Mouse (Mus musculus): ENCODE data around the gene Zfp618. TPM values are rescaled to one million over a fixed set of nuclear protein-coding genes. Genes with fewer than 3 reads are reported as not detected.
A peak's percentile ranks its signal among the peaks of the same experiment; 100 is the strongest.

Gene Zfp618
- polyA plus RNA-seq, 1 experiment from 2014 or later = 11.5 TPM

- 62% methylated on average over 4 of the region's 4 CpGs for WGBS
- Histone ChIP-seq H3K4me1 (replicated peaks) (peaks cover 49% of the 10 kb centered on the region), H3K9me3 (replicated peaks) (0 out of 2 replicates have a peak, but pooled peaks cover 3% of the 10 kb centered on the region), H3K27ac (ENCODE audit: poor library complexity, severe bottlenecking) (peak overlapping the region; percentile 96), H3K9ac (peak overlapping the region; percentile 23; the same call in 1 of the 2 replicates), H3K27me3 (replicated peaks) (no peaks in the 10 kb centered on the region), H3K4me2 (peak overlapping the region; percentile 56), H3K36me3 (peaks cover 9% of the 10 kb centered on the region; the same call in 1 of the 2 replicates), H3K4me3 (no peak overlapping the region)
- peak; percentile 33; the same call in 1 of the 2 replicates for ATAC-seq (ENCODE audit: insufficient number of reproducible peaks, low FRiP score)
These were observed 33.9 kb downstream of the Zfp618 start for GRCm38 (mm10) chr4:62999321-62999720.

DNA sequence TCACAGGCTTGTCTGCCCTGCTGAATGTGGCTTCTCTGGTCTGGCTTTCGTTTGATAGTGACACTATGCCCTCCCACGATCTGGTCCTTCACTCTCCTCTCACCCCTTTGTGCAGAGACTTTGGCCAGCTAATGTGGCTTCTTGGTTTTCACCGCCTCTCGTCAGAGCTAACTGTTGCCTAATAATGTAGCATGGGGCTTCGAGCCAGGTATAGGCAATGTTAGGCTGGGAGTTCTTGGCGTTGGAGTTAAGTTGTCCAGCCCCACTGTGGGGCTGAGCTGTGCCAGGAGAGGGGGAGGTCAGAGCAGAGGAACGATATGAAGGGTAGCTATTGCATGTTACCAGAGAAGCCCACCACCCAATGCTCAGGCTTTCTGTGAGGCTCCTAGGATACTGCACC, 34.5 kb downstream of the Zfp618 start:
- Histone ChIP-seq H3K27ac (ENCODE audit: poor library complexity, severe bottlenecking) (peak overlapping the region; percentile 96), H3K9me3 (replicated peaks) (0 out of 2 replicates have a peak, but pooled peaks cover 2% of the 10 kb centered on the region), H3K4me1 (replicated peaks) (peaks cover 49% of the 10 kb centered on the region), H3K27me3 (replicated peaks) (no peaks in the 10 kb centered on the region), H3K9ac (no peak overlapping the region), H3K4me2 (0 out of 2 replicates have a peak overlapping the region, but pooled peaks have one; percentile 56), H3K4me3 (no peak overlapping the region), H3K36me3 (peaks cover 7% of the 10 kb centered on the region; the same call in 1 of the 2 replicates)
- 64% methylated on average over 7 of the region's 7 CpGs for WGBS
- ATAC-seq (ENCODE audit: insufficient number of reproducible peaks, low FRiP score) = no peak

GRCm38 (mm10) chr4:63000316-63001055, 35.1 kb downstream of the Zfp618 start:
- Histone ChIP-seq H3K9me3 (replicated peaks) (no peaks in the 10 kb centered on the region), H3K27ac (ENCODE audit: poor library complexity, severe bottlenecking) (peak overlapping the region; percentile 96), H3K27me3 (replicated peaks) (no peaks in the 10 kb centered on the region), H3K4me3 (no peak overlapping the region), H3K36me3 (peaks cover 5% of the 10 kb centered on the region; the same call in 1 of the 2 replicates), H3K4me2 (no peak overlapping the region), H3K9ac (no peak overlapping the region), H3K4me1 (replicated peaks) (peaks cover 51% of the 10 kb centered on the region)
- ATAC-seq (ENCODE audit: insufficient number of reproducible peaks, low FRiP score) = no peak
- WGBS = 74% methylated on average over 11 of the region's 11 CpGs

GRCm38 (mm10) chr4:63002386-63002785, 37.0 kb downstream of the Zfp618 start:
- no peak overlapping the region for H3K4me3 ChIP-seq
- ATAC-seq (ENCODE audit: insufficient number of reproducible peaks, low FRiP score) = no peak
- H3K27me3 ChIP-seq (replicated peaks) = no peaks in the 10 kb centered on the region
- no peak overlapping the region for H3K9ac ChIP-seq
- no peak overlapping the region for H3K4me2 ChIP-seq
- peaks cover 56% of the 10 kb centered on the region for H3K4me1 ChIP-seq (replicated peaks)
- no peaks in the 10 kb centered on the region for H3K9me3 ChIP-seq (replicated peaks)
- 85% methylated on average over 1 of the region's 1 CpGs for WGBS
- peaks cover 2% of the 10 kb centered on the region; the same call in 1 of the 2 replicates for H3K36me3 ChIP-seq
- H3K27ac ChIP-seq (ENCODE audit: poor library complexity, severe bottlenecking) = no peak overlapping the region

GRCm38 (mm10) chr4:63004519-63004918, 39.1 kb downstream of the Zfp618 start:
- no peaks in the 10 kb centered on the region for H3K36me3 ChIP-seq
- WGBS = 86% methylated on average over 11 of the region's 11 CpGs
- peaks cover 35% of the 10 kb centered on the region for H3K4me1 ChIP-seq (replicated peaks)
- ATAC-seq (ENCODE audit: insufficient number of reproducible peaks, low FRiP score) = no peak
- H3K27me3 ChIP-seq (replicated peaks) = no peaks in the 10 kb centered on the region
- no peak overlapping the region for H3K4me2 ChIP-seq
- H3K9ac ChIP-seq = no peak overlapping the region
- H3K27ac ChIP-seq (ENCODE audit: poor library complexity, severe bottlenecking) = no peak overlapping the region
- H3K9me3 ChIP-seq (replicated peaks) = no peaks in the 10 kb centered on the region
- no peak overlapping the region for H3K4me3 ChIP-seq

DNA sequence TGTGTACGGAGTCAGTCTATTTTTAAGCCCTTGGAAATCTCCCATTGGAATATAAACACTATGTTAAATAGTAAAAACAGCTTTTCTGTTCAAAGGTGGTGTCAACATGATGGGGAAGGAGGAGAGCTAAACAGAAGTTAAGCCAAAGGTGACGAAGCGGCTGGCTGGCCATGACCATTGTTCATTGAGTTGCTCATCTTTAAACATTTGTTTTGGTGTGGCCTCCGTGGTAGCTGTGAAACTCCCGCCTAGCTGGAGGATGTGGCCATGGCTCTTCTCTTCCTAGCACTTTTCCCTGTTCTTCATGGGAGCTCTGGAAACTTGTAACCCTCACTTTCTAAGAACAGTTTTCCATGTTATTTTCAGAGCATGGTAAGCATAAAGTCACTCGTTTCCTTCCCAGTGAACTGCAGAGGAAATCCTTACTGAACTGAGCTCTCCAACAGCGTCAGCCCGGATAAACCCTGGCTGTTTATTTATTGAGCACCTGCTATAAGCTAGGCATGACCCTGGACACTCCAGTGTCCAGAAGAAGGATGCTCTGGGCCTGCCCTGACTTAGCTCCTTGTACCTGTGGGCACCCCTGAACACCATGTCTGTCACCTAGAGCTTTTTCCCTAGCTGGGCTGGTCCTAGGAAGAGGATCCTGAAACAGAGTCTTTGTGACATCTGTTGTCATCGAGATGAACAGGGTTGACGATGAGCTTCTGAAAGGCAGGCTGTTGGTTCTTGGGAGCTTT, 40.2 kb downstream of the Zfp618 start:
- Histone ChIP-seq H3K4me2 (no peak overlapping the region), H3K9ac (no peak overlapping the region), H3K27me3 (replicated peaks) (no peaks in the 10 kb centered on the region), H3K4me1 (replicated peaks) (peaks cover 24% of the 10 kb centered on the region), H3K9me3 (replicated peaks) (no peaks in the 10 kb centered on the region), H3K27ac (ENCODE audit: poor library complexity, severe bottlenecking) (peak overlapping the region; percentile 44), H3K36me3 (no peaks in the 10 kb centered on the region), H3K4me3 (no peak overlapping the region)
- no peak for ATAC-seq (ENCODE audit: insufficient number of reproducible peaks, low FRiP score)
- 70% methylated on average over 10 of the region's 10 CpGs for WGBS

- no peak overlapping the region for H3K4me2 ChIP-seq
- no peak for ATAC-seq (ENCODE audit: insufficient number of reproducible peaks, low FRiP score)
- H3K27me3 ChIP-seq (replicated peaks) = no peaks in the 10 kb centered on the region
- no peaks in the 10 kb centered on the region for H3K36me3 ChIP-seq
- peak overlapping the region; percentile 44 for H3K27ac ChIP-seq (ENCODE audit: poor library complexity, severe bottlenecking)
- WGBS = 82% methylated on average over 7 of the region's 7 CpGs
- peaks cover 20% of the 10 kb centered on the region for H3K4me1 ChIP-seq (replicated peaks)
- no peak overlapping the region for H3K4me3 ChIP-seq
- no peaks in the 10 kb centered on the region for H3K9me3 ChIP-seq (replicated peaks)
- no peak overlapping the region for H3K9ac ChIP-seq
These were observed 41.1 kb downstream of the Zfp618 start for GRCm38 (mm10) chr4:63006198-63007155.

DNA sequence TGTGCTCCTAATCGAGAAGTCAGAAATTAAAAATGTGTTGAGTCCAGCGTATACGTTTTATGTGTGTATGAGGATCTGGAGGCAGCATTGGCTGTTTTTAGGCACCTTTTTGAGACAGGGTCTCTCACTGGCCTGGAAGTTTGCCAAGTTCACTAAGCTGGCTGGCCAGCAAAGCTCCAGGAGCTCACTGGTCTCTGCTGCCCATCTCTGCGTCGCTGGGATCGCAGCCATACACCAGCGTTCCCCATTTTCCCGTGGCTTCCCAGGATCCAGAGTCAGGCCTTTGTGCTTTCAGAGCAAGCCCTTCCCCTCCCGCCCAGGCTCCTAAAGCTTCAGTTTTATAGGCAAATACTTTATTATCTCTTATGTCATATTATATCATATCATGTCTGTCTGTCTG, 42.8 kb downstream of the Zfp618 start:
- Histone ChIP-seq H3K4me1 (replicated peaks) (peaks cover 20% of the 10 kb centered on the region), H3K9ac (no peak overlapping the region), H3K36me3 (0 out of 2 replicates have a peak, but pooled peaks cover 2% of the 10 kb centered on the region), H3K27me3 (replicated peaks) (no peaks in the 10 kb centered on the region), H3K4me3 (no peak overlapping the region), H3K4me2 (no peak overlapping the region), H3K27ac (ENCODE audit: poor library complexity, severe bottlenecking) (no peak overlapping the region), H3K9me3 (replicated peaks) (no peaks in the 10 kb centered on the region)
- ATAC-seq (ENCODE audit: insufficient number of reproducible peaks, low FRiP score) = no peak
- 86% methylated on average over 9 of the region's 9 CpGs for WGBS

GRCm38 (mm10) chr4:63008822-63009221, 43.4 kb downstream of the Zfp618 start:
- Histone ChIP-seq H3K9ac (no peak overlapping the region), H3K36me3 (0 out of 2 replicates have a peak, but pooled peaks cover 2% of the 10 kb centered on the region), H3K9me3 (replicated peaks) (no peaks in the 10 kb centered on the region), H3K27me3 (replicated peaks) (no peaks in the 10 kb centered on the region), H3K4me1 (replicated peaks) (peaks cover 20% of the 10 kb centered on the region), H3K4me3 (no peak overlapping the region), H3K27ac (ENCODE audit: poor library complexity, severe bottlenecking) (no peak overlapping the region), H3K4me2 (no peak overlapping the region)
- 83% methylated on average over 3 of the region's 3 CpGs for WGBS
- no peak for ATAC-seq (ENCODE audit: insufficient number of reproducible peaks, low FRiP score)

- no peak for ATAC-seq (ENCODE audit: insufficient number of reproducible peaks, low FRiP score)
- 0 out of 2 replicates have a peak, but pooled peaks cover 2% of the 10 kb centered on the region for H3K36me3 ChIP-seq
- H3K4me1 ChIP-seq (replicated peaks) = peaks cover 20% of the 10 kb centered on the region
- no peak overlapping the region for H3K4me3 ChIP-seq
- H3K9me3 ChIP-seq (replicated peaks) = no peaks in the 10 kb centered on the region
- H3K27ac ChIP-seq (ENCODE audit: poor library complexity, severe bottlenecking) = no peak overlapping the region
- H3K27me3 ChIP-seq (replicated peaks) = no peaks in the 10 kb centered on the region
- WGBS = 85% methylated on average over 1 of the region's 1 CpGs
- no peak overlapping the region for H3K4me2 ChIP-seq
- no peak overlapping the region for H3K9ac ChIP-seq
These were observed 44.4 kb downstream of the Zfp618 start for GRCm38 (mm10) chr4:63009821-63010220.
